8 mouse cellular contexts compared by ENCODE assay signal in the genomic region with DNA sequence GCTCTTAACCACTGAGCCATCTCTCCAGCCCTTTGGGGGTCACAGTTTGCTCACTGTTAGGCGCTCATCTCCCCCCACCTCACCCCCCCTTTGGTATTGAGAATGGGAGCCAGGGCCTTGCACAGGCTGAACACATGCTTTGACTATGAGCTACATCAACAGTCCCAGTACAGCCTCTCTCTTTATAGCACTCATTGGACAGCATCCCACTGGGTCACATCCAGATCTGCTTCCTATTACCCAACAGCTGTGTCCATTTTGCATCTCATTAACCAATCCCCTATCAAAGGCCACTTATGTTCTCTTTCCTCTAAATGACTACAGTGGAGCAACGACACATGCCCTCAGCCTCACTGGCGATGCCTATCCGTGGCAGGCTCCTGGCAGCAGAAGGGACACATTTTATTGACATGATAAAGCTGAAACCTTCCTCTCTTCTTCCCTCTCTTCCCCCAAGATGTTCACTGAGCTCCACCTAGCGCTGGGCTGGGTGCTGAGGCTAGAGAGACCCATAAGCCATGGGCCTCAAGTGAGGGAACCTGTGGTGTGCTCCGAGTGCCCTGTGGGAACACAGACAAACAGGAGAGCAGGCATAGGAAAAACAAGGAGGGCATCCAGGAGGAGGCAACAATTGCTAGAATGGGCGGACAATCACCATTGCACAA. TPM values are rescaled to one million over a fixed set of nuclear protein-coding genes. Genes with fewer than 3 reads are reported as not detected.
DNase-seq lines count a peak whose midpoint lies in the region; ATAC-seq and TF ChIP-seq lines count a peak whose summit lies in the region.

No protein-coding gene starts in this region.

- no peak overlapping the region for H3K4me3 ChIP-seq in cerebellum, adult 2 months (replicated peaks; ENCODE audit: insufficient read depth, low read depth, low read length)
- H3K4me3 ChIP-seq in lung, embryonic 15.5 days, result no peak overlapping the region
- H3K4me3 ChIP-seq in heart, embryonic 12.5 days, result no peak overlapping the region
- H3K4me3 ChIP-seq in limb, embryonic 11.5 days (ENCODE audit: low read depth, low read length), result no peak overlapping the region

- no peak overlapping the region for H3K27ac ChIP-seq in cerebellum, adult 2 months (ENCODE audit: insufficient read depth, low read length)
- H3K27ac ChIP-seq in lung, embryonic 15.5 days, result no peak overlapping the region
- H3K27ac ChIP-seq in heart, embryonic 12.5 days (ENCODE audit: poor library complexity, severe bottlenecking), result no peak overlapping the region
- H3K27ac ChIP-seq in limb, embryonic 11.5 days (replicated peaks; ENCODE audit: low read depth, low read length), result no peak overlapping the region

- H3K4me2 ChIP-seq in lung, embryonic 15.5 days, result no peak overlapping the region
- H3K4me2 ChIP-seq in heart, embryonic 12.5 days, result no peak overlapping the region
- H3K4me2 ChIP-seq in limb, embryonic 11.5 days (ENCODE audit: low read depth, severe bottlenecking), result no peak overlapping the region

- peak; percentile 53; the same call in 1 of the 2 replicates for TF ChIP-seq CTCF in cerebellum, adult 2 months (IDR thresholded peaks at IDR 0.05; ENCODE audit: borderline replicate concordance, insufficient read depth, low read depth, low read length)

- peaks cover 5% of the 10 kb centered on the region for H3K4me1 ChIP-seq in cerebellum, adult 2 months (ENCODE audit: control insufficient read depth, insufficient read depth, low read length)
- no peaks in the 10 kb centered on the region for H3K4me1 ChIP-seq in lung, embryonic 15.5 days
- H3K4me1 ChIP-seq in heart, embryonic 12.5 days (replicated peaks), result no peaks in the 10 kb centered on the region
- H3K4me1 ChIP-seq in limb, embryonic 11.5 days (ENCODE audit: control insufficient read depth, insufficient read depth, low read length), result peaks cover 6% of the 10 kb centered on the region; the same call in 1 of the 2 replicates

- WGBS in cerebellum, adult 2 months, result 41% methylated on average over 7 of the region's 7 CpGs
- WGBS in lung, embryonic 15.5 days, result 65% methylated on average over 7 of the region's 7 CpGs
- WGBS in heart, embryonic 12.5 days, result 65% methylated on average over 7 of the region's 7 CpGs
- 41% methylated on average over 7 of the region's 7 CpGs for WGBS in limb, embryonic 11.5 days

- DNase-seq in cerebellum, adult 2 months, result no peak
- no peak for DNase-seq in cerebellum, adult 11-12 months
- no peak for DNase-seq in lung, postnatal 25 days (ENCODE audit: low spot score)
- DNase-seq in limb, embryonic 11.5 days (ENCODE audit: low spot score), result peak; percentile 56
- no peak for DNase-seq in thymus, postnatal 14 days

- H3K9ac ChIP-seq in lung, embryonic 15.5 days, result no peak overlapping the region
- no peak overlapping the region for H3K9ac ChIP-seq in heart, embryonic 12.5 days
- H3K9ac ChIP-seq in limb, embryonic 11.5 days (ENCODE audit: low read length), result no peak overlapping the region

- no peak for TF ChIP-seq POLR2A in cerebellum, adult 2 months (IDR thresholded peaks at IDR 0.05; ENCODE audit: borderline replicate concordance, insufficient read depth, low read length)

- H3K36me3 ChIP-seq in lung, embryonic 15.5 days, result no peaks in the 10 kb centered on the region
- H3K36me3 ChIP-seq in heart, embryonic 12.5 days, result no peaks in the 10 kb centered on the region
- no peaks in the 10 kb centered on the region for H3K36me3 ChIP-seq in limb, embryonic 11.5 days (ENCODE audit: control insufficient read depth, insufficient read depth, low read length)

- H3K9me3 ChIP-seq in lung, embryonic 15.5 days, result no peaks in the 10 kb centered on the region
- no peaks in the 10 kb centered on the region for H3K9me3 ChIP-seq in heart, embryonic 12.5 days (replicated peaks)
- H3K9me3 ChIP-seq in limb, embryonic 11.5 days (ENCODE audit: control insufficient read depth, low read length), result no peaks in the 10 kb centered on the region

- H3K27me3 ChIP-seq in cerebellum, adult 2 months (ENCODE audit: control insufficient read depth, insufficient read depth, low read length), result no peaks in the 10 kb centered on the region
- H3K27me3 ChIP-seq in lung, embryonic 15.5 days, result no peaks in the 10 kb centered on the region
- H3K27me3 ChIP-seq in heart, embryonic 12.5 days (replicated peaks), result 0 out of 2 replicates have a peak, but pooled peaks cover 6% of the 10 kb centered on the region
- H3K27me3 ChIP-seq in limb, embryonic 11.5 days (ENCODE audit: control insufficient read depth, insufficient read depth, low read length), result no peaks in the 10 kb centered on the region

- ATAC-seq in lung, embryonic 15.5 days (ENCODE audit: borderline replicate concordance, extremely low read depth, low FRiP score, low TSS enrichment), result peak; percentile 51
- 0 out of 2 replicates have a peak, but pooled peaks have one; percentile 25 for ATAC-seq in heart, embryonic 12.5 days (ENCODE audit: insufficient number of reproducible peaks, low FRiP score)
- ATAC-seq in limb, embryonic 11.5 days (ENCODE audit: insufficient number of reproducible peaks, low FRiP score, low TSS enrichment, low read depth), result peak; percentile 28; the same call in 1 of the 2 replicates
- no peak for ATAC-seq in inflammation-experienced regulatory T-cells, adult 6 months

RNA-seq across cellular contexts. Expression of gene Smg1, which starts 57.3 kb away (rescaled TPM):
- polyA plus RNA-seq in cerebellum, adult 2 months (2012; rRNA removed), result 118 and 139 TPM in 2 replicates
- 18.6 and 21.8 TPM in 2 replicates for polyA plus RNA-seq in lung, embryonic 15.5 days (2015; fragmentation: Nextera tagmentation; extraction: Ambion mirVana)
- polyA plus RNA-seq in heart, embryonic 12.5 days (2016; fragmentation: Nextera tagmentation; extraction: Ambion mirVana), result 15.0 and 15.6 TPM in 2 replicates
- polyA plus RNA-seq in limb, embryonic 11.5 days (2014; fragmentation: Nextera tagmentation; extraction: Ambion mirVana), result 20.4 and 20.9 TPM in 2 replicates
- 10 to 100 TPM; 19.5 to 33.9 (median 33.0) TPM for polyA plus RNA-seq in inflammation-experienced regulatory T-cells, adult 6 months (2017; shearing (Covaris generic))
